Mouse (Mus musculus) liver, adult 2 months (tissue): ENCODE data around the gene Mptx1. TPM values are rescaled to one million over a fixed set of nuclear protein-coding genes. Genes with fewer than 3 reads are reported as not detected.
A peak's percentile ranks its signal among the peaks of the same experiment; 100 is the strongest.
"Not testable (repeated sequence)": the region's sequence is repeated elsewhere in the genome, so short reads cannot be mapped to it uniquely, and the experiment has no call there.

Experiments
- DNase-seq: peaks from one replicate; pipeline ENCODE4 v3.0.0-alpha.2; 2011; ENCODE audit warnings: low read depth, low spot score; ENCODE audit errors: extremely low read depth
- H3K27ac ChIP-seq: fragments of 200-500 bp; replicated peaks from 2 replicates; pipeline ENCODE4 v1.5.1; 2012; ENCODE audit warnings: low read depth, mild to moderate bottlenecking, control low read depth, inconsistent platforms, low read length; ENCODE audit not compliant: insufficient read depth
- H3K27me3 ChIP-seq: fragments of 200-500 bp; 2 replicates; pipeline ENCODE4 v1.6.1; 2012; ENCODE audit warnings: mild to moderate bottlenecking, moderate library complexity, low read length, inconsistent platforms; ENCODE audit not compliant: control insufficient read depth, insufficient read depth
- H3K36me3 ChIP-seq: fragments of 200-500 bp; 2 replicates; pipeline ENCODE4 v1.6.1; 2012; ENCODE audit warnings: low read length, inconsistent platforms; ENCODE audit not compliant: control insufficient read depth, insufficient read depth
- H3K4me1 ChIP-seq: fragments of 200-500 bp; 2 replicates; pipeline ENCODE4 v1.6.1; 2011; ENCODE audit warnings: low read length; ENCODE audit not compliant: control insufficient read depth, insufficient read depth
- H3K4me3 ChIP-seq: fragments of 200-500 bp; 2 replicates; pipeline ENCODE4 v1.5.1; 2011; ENCODE audit warnings: low read depth, mild to moderate bottlenecking, control low read depth, low read length, moderate library complexity; ENCODE audit not compliant: insufficient read depth
- H3K79me2 ChIP-seq: fragments of 200-500 bp; 2 replicates; pipeline ENCODE4 v1.6.1; 2012; ENCODE audit warnings: inconsistent platforms, mild to moderate bottlenecking, low read length, moderate library complexity; ENCODE audit not compliant: control insufficient read depth, insufficient read depth
- H3K9ac ChIP-seq: fragments of 200-500 bp; 2 replicates; pipeline ENCODE4 v1.6.1; 2012; ENCODE audit warnings: low read depth, mild to moderate bottlenecking, control low read depth, inconsistent platforms, low read length
- CTCF ChIP-seq: fragments of 200-500 bp; IDR thresholded peaks from 2 replicates; pipeline ENCODE4 v1.5.1; 2011; ENCODE audit warnings: low read depth, low read length, control low read depth
- POLR2A ChIP-seq: fragments of 200-500 bp; IDR thresholded peaks from 2 replicates; pipeline ENCODE4 v1.6.1; 2011; ENCODE audit warnings: low read length, control low read depth; ENCODE audit not compliant: insufficient read depth; ENCODE audit errors: extremely low read depth
- WGBS: fragments of 180-500 bp; shearing (Covaris S2); methylation state at CpG from one replicate; pipeline ENCODE4 v1.1.7; 2018; 5-methylcytosine and 5-hydroxymethylcytosine counted together
- polyA plus RNA-seq: library from polyadenylated mRNA; depleted of rRNA; stranded (reverse); fragments of >200 nt; gene quantifications from 2 replicates; pipeline ENCODE4 v1.2.3, GENCODE M21; 2012; rRNA removed
- total RNA-seq: library from RNA; depleted of rRNA; stranded (reverse); fragments of >200 nt; gene quantifications from 2 replicates; pipeline ENCODE4 v1.2.3, GENCODE M21; 2014; rRNA removed

The Mptx1 gene
- total RNA-seq, result not detected in 2 replicates
- not detected in 2 replicates for polyA plus RNA-seq

DNA sequence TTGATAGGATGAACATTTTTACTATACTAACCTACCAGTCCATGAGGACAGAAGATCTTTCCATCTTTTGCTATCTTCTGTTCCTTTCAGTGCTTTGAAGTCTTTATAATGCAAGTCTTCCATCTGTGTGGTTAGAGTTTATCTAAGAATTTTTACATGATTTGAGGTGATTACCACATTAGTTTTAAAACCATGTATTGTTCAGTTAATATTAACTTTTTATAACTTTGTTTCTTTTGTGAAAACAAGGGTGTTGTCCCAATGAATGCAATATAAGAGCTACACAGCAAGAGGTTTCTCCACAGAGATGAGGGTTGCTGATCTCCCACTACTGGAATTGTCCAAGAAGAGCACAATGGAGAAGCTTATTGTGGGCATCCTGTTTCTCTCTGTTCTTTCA lies at the start of gene Mptx1:
Mptx1 (plus strand) TSS at position 301 of the 400 bp plus-strand sequence.
- Histone ChIP-seq H3K36me3 (no peaks in the 10 kb centered on the region), H3K79me2 (no peaks in the 10 kb centered on the region), H3K4me1 (no peaks in the 10 kb centered on the region), H3K4me3 (no peak within 1 kb of the TSS), H3K27me3 (no peaks in the 10 kb centered on the region), H3K9ac (no peak within 1 kb of the TSS), H3K27ac (no peak within 1 kb of the TSS)
- DNase-seq, result no peak
- TF ChIP-seq CTCF, result no peak
- TF ChIP-seq POLR2A, result no peak

DNA sequence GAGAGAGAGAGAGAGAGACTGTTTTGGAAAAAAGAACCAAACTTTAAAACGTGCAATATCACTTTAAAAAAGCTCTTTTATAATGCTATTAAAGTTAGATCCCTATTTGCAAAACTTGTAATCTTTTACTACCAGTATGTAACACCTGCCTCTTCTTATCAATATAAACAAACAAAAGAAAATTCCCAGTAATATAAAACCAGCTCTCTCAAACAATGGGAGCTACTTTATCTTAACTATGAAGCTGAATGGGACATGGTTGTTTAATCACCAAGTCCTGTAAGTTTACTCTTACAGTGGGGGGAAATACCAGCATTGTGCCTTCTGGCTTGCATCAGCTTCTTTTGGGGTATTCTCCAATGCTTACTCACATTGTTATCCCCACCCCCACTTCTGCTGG lies 27.2 kb upstream of the Mptx1 start:
- H3K27me3 ChIP-seq, result no peaks in the 10 kb centered on the region
- no peak overlapping the region for H3K4me3 ChIP-seq
- TF ChIP-seq CTCF, result no peak
- TF ChIP-seq POLR2A, result no peak
- no peak overlapping the region for H3K9ac ChIP-seq
- no peaks in the 10 kb centered on the region for H3K36me3 ChIP-seq
- no peaks in the 10 kb centered on the region for H3K79me2 ChIP-seq
- no peaks in the 10 kb centered on the region for H3K4me1 ChIP-seq
- DNase-seq, result no peak
- no peak overlapping the region for H3K27ac ChIP-seq
- WGBS, result 12% methylated on average over 1 of the region's 1 CpGs

DNA sequence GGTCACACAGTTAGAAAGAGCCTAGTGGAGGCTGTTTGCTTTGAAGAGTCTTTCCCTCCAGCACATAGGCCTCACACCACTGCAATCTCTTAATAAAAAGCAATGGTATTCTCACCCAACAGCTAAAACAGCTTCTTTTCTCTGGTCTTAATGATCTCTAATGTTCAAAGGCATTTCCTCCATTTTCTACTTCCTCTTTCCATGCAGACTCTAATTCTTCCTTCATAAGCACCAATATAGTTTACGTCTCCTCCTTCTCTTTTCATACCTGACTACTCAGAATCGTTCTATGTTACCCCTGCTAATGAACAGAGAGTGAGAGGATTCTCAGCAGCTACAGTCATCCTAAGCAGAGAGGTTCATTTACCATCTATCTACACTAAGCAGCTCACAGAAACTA lies 13.0 kb upstream of the Mptx1 start:
- no peaks in the 10 kb centered on the region for H3K27me3 ChIP-seq
- H3K27ac ChIP-seq, result no peak overlapping the region
- H3K4me3 ChIP-seq, result no peak overlapping the region
- TF ChIP-seq CTCF (no peak), POLR2A (no peak)
- DNase-seq, result no peak
- no peak overlapping the region for H3K9ac ChIP-seq
- no peaks in the 10 kb centered on the region for H3K36me3 ChIP-seq
- 65% methylated on average over 2 of the region's 2 CpGs for WGBS
- no peaks in the 10 kb centered on the region for H3K79me2 ChIP-seq
- no peaks in the 10 kb centered on the region for H3K4me1 ChIP-seq

DNA sequence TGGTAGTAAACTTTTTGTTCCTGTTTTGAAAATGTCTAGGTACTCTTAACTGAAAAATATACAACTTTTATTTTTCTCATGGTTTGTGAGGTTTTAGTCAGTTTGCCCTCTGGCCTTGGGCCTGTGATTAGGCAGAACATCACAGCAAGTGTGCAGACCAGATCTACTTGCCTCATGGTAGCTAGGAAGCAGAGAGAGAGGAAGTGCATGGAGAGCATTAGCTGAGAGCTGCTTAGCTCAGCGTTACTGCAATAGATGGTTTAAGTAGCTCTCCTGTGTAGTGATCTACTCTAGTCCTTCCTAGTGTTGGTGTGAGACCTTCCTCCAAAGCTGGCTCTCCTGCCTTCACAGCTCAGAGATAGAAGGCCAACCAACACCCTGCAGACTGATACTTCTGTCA lies 23.3 kb downstream of the Mptx1 start:
- not testable (repeated sequence) for H3K79me2 ChIP-seq, H3K27me3 ChIP-seq, H3K4me3 ChIP-seq, H3K27ac ChIP-seq, H3K9ac ChIP-seq, H3K4me1 ChIP-seq, H3K36me3 ChIP-seq
- DNase-seq, result peak; percentile 4
- WGBS, result 76% methylated on average over 1 of the region's 1 CpGs

DNA sequence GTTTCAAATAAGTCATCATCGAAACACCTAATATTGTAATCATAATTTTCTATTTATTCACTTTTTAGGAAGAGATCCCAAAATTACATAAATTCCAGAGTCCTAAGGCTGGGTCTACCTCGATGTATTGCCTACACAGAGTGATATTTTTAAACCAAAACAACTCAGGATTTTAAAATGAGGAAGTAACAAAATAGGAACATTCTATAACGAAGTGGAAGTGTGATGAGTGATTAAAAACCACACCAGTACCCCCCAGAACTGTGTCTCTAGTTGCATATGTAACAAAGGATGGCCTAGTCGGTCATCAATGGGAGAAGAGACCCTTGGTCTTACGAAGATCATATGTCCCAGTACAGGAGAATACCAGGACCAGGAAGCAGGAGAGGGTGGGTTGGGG lies 24.3 kb downstream of the Mptx1 start:
- no peaks in the 10 kb centered on the region for H3K36me3 ChIP-seq
- no peaks in the 10 kb centered on the region for H3K79me2 ChIP-seq
- no peak for DNase-seq
- H3K9ac ChIP-seq, result no peak overlapping the region
- no peak overlapping the region for H3K27ac ChIP-seq
- WGBS, result 64% methylated on average over 5 of the region's 5 CpGs
- TF ChIP-seq CTCF (no peak), POLR2A (no peak)
- no peak overlapping the region for H3K4me3 ChIP-seq
- no peaks in the 10 kb centered on the region for H3K27me3 ChIP-seq
- no peaks in the 10 kb centered on the region for H3K4me1 ChIP-seq

DNA sequence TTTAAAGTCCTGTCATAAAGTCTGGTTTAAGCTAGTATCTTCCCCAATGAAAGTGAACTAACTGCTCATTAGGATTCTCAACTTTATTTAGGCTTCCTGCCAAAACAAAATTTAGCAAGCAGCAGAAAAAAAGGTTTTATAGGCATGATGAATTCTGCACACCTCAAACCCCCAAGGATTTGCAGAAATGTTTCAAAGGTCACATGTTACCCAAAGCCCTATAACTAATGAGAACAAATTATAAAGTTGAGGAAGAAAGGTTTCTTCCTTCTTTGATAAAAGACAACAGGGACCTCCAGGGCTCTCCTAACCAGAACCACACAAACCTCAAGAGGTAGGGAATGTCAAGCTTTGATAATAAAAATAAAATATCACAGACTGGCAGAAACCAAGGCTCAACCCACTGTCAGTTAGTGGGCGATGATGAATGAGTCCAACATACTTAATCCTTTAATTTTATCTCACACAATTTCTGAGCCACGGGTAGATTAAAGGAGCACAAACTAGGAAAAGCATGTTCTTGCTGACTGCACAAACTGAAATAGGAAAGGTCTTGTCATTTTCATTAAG lies 34.6 kb downstream of the Mptx1 start, which contains the start of gene Olfr417:
Olfr417 (plus strand) TSS at position 241 of the 570 bp plus-strand sequence.
- no peak within 1 kb of the TSS for H3K9ac ChIP-seq
- no peak for DNase-seq
- H3K36me3 ChIP-seq, result no peaks in the 10 kb centered on the region
- no peaks in the 10 kb centered on the region for H3K4me1 ChIP-seq
- no peaks in the 10 kb centered on the region for H3K27me3 ChIP-seq
- H3K27ac ChIP-seq, result no peak within 1 kb of the TSS
- H3K4me3 ChIP-seq, result no peak within 1 kb of the TSS
- no peaks in the 10 kb centered on the region for H3K79me2 ChIP-seq
- 66% methylated on average over 2 of the region's 2 CpGs for WGBS
- TF ChIP-seq POLR2A, result no peak
- no peak for TF ChIP-seq CTCF
